Mouse (Mus musculus): Measurements from ENCODE around the gene Prkcd. TPM values are rescaled to one million over a fixed set of nuclear protein-coding genes. Genes with fewer than 3 reads are reported as not detected.

The Prkcd gene
- polyA plus RNA-seq, 1 experiment from 2014 or later = 54.0 TPM

- H3K9me3 ChIP-seq (ENCODE audit: low read depth, low read length) = no peaks in the 10 kb centered on the region
- no peak overlapping the region for H3K4me2 ChIP-seq
- H3K27me3 ChIP-seq (ENCODE audit: insufficient read depth, low read length) = no peaks in the 10 kb centered on the region
- WGBS = 73% methylated on average over 4 of the region's 4 CpGs
- no peak overlapping the region for H3K27ac ChIP-seq (ENCODE audit: low read depth)
- peaks cover 14% of the 10 kb centered on the region; the same call in 1 of the 2 replicates for H3K4me1 ChIP-seq (ENCODE audit: insufficient read depth)
- peaks cover 25% of the 10 kb centered on the region for H3K36me3 ChIP-seq (ENCODE audit: insufficient read depth)
- no peak for ATAC-seq (ENCODE audit: insufficient read depth)
- DNase-seq = no peak
- H3K4me3 ChIP-seq (ENCODE audit: low read depth, low read length) = no peak overlapping the region
- no peak for TF ChIP-seq CTCF (IDR thresholded peaks at IDR 0.05; ENCODE audit: low read depth)
- no peak overlapping the region for H3K9ac ChIP-seq
Measured at GRCm38 (mm10) chr14:30553185-30553584, 72.8 kb downstream of the Prkcd start.

GRCm38 (mm10) chr14:30551981-30552380 lies 74.0 kb downstream of the Prkcd start:
- no peak overlapping the region for H3K9ac ChIP-seq
- no peak overlapping the region for H3K27ac ChIP-seq (ENCODE audit: low read depth)
- H3K4me3 ChIP-seq (ENCODE audit: low read depth, low read length) = no peak overlapping the region
- no peaks in the 10 kb centered on the region for H3K9me3 ChIP-seq (ENCODE audit: low read depth, low read length)
- peaks cover 25% of the 10 kb centered on the region for H3K36me3 ChIP-seq (ENCODE audit: insufficient read depth)
- ATAC-seq (ENCODE audit: insufficient read depth) = no peak
- no peaks in the 10 kb centered on the region for H3K27me3 ChIP-seq (ENCODE audit: insufficient read depth, low read length)
- no peak for DNase-seq
- WGBS = 83% methylated on average over 2 of the region's 2 CpGs
- peaks cover 14% of the 10 kb centered on the region; the same call in 1 of the 2 replicates for H3K4me1 ChIP-seq (ENCODE audit: insufficient read depth)
- TF ChIP-seq CTCF (IDR thresholded peaks at IDR 0.05; ENCODE audit: low read depth) = no peak
- peak overlapping the region; percentile 97; the same call in 1 of the 2 replicates for H3K4me2 ChIP-seq

- Histone ChIP-seq H3K27ac (ENCODE audit: low read depth) (peak overlapping the region; percentile 13; the same call in 1 of the 2 replicates), H3K4me1 (ENCODE audit: insufficient read depth) (peaks cover 14% of the 10 kb centered on the region; the same call in 1 of the 2 replicates), H3K9me3 (ENCODE audit: low read depth, low read length) (no peaks in the 10 kb centered on the region), H3K4me2 (peak overlapping the region; percentile 97), H3K9ac (peak overlapping the region; percentile 90), H3K36me3 (ENCODE audit: insufficient read depth) (peaks cover 24% of the 10 kb centered on the region), H3K4me3 (ENCODE audit: low read depth, low read length) (peak overlapping the region; percentile 83), H3K27me3 (ENCODE audit: insufficient read depth, low read length) (no peaks in the 10 kb centered on the region)
- whole genome bisulfite sequencing = 26% methylated on average over 5 of the region's 5 CpGs
- DNase-seq (peak; percentile 48), ATAC-seq (ENCODE audit: insufficient read depth) (no peak)
- TF ChIP-seq CTCF (IDR thresholded peaks at IDR 0.05; ENCODE audit: low read depth) = no peak
Measured at GRCm38 (mm10) chr14:30551509-30551908, 74.5 kb downstream of the Prkcd start.

- H3K27ac ChIP-seq (ENCODE audit: low read depth) = peak overlapping the region; percentile 93; the same call in 1 of the 2 replicates
- ATAC-seq (ENCODE audit: insufficient read depth) = no peak
- no peak for TF ChIP-seq CTCF (IDR thresholded peaks at IDR 0.05; ENCODE audit: low read depth)
- peak; percentile 37 for DNase-seq
- H3K9ac ChIP-seq = peak overlapping the region; percentile 90
- peak overlapping the region; percentile 97 for H3K4me2 ChIP-seq
- no peaks in the 10 kb centered on the region for H3K9me3 ChIP-seq (ENCODE audit: low read depth, low read length)
- no peaks in the 10 kb centered on the region for H3K27me3 ChIP-seq (ENCODE audit: insufficient read depth, low read length)
- WGBS = 20% methylated on average over 8 of the region's 8 CpGs
- peaks cover 14% of the 10 kb centered on the region; the same call in 1 of the 2 replicates for H3K4me1 ChIP-seq (ENCODE audit: insufficient read depth)
- peaks cover 14% of the 10 kb centered on the region for H3K36me3 ChIP-seq (ENCODE audit: insufficient read depth)
- peak overlapping the region; percentile 83 for H3K4me3 ChIP-seq (ENCODE audit: low read depth, low read length)
Measured at GRCm38 (mm10) chr14:30550232-30551070, 75.6 kb downstream of the Prkcd start.

GRCm38 (mm10) chr14:30549777-30550149 lies 76.2 kb downstream of the Prkcd start:
- H3K36me3 ChIP-seq (ENCODE audit: insufficient read depth) = peaks cover 12% of the 10 kb centered on the region
- peak overlapping the region; percentile 97 for H3K4me2 ChIP-seq
- H3K27me3 ChIP-seq (ENCODE audit: insufficient read depth, low read length) = no peaks in the 10 kb centered on the region
- no peak for TF ChIP-seq CTCF (IDR thresholded peaks at IDR 0.05; ENCODE audit: low read depth)
- H3K9ac ChIP-seq = peak overlapping the region; percentile 90
- 0 out of 2 replicates have a peak, but pooled peaks have one; percentile 7 for ATAC-seq (ENCODE audit: insufficient read depth)
- no peaks in the 10 kb centered on the region for H3K9me3 ChIP-seq (ENCODE audit: low read depth, low read length)
- peak; percentile 39 for DNase-seq
- peaks cover 14% of the 10 kb centered on the region; the same call in 1 of the 2 replicates for H3K4me1 ChIP-seq (ENCODE audit: insufficient read depth)
- WGBS = under 1% methylated on average over 10 of the region's 10 CpGs
- H3K4me3 ChIP-seq (ENCODE audit: low read depth, low read length) = peak overlapping the region; percentile 83
- H3K27ac ChIP-seq (ENCODE audit: low read depth) = peak overlapping the region; percentile 93

- ATAC-seq (ENCODE audit: insufficient read depth) = peak; percentile 95
- no peak for TF ChIP-seq CTCF (IDR thresholded peaks at IDR 0.05; ENCODE audit: low read depth)
- Histone ChIP-seq H3K9ac (peak overlapping the region; percentile 90), H3K4me2 (peak overlapping the region; percentile 97), H3K9me3 (ENCODE audit: low read depth, low read length) (no peaks in the 10 kb centered on the region), H3K27ac (ENCODE audit: low read depth) (peak overlapping the region; percentile 93), H3K4me3 (ENCODE audit: low read depth, low read length) (peak overlapping the region; percentile 83), H3K4me1 (ENCODE audit: insufficient read depth) (peaks cover 14% of the 10 kb centered on the region; the same call in 1 of the 2 replicates), H3K27me3 (ENCODE audit: insufficient read depth, low read length) (no peaks in the 10 kb centered on the region), H3K36me3 (ENCODE audit: insufficient read depth) (peaks cover 11% of the 10 kb centered on the region)
- peak; percentile 99 for DNase-seq
- WGBS = under 1% methylated on average over 69 of the region's 69 CpGs
Measured at GRCm38 (mm10) chr14:30548965-30549776, 76.8 kb downstream of the Prkcd start.
